Mouse (Mus musculus): Measurements from ENCODE around the gene Fam184b. TPM values are rescaled to one million over a fixed set of nuclear protein-coding genes. Genes with fewer than 3 reads are reported as not detected.
"Not testable (repeated sequence)": the region's sequence is repeated elsewhere in the genome, so short reads cannot be mapped to it uniquely, and the experiment has no call there.

The Fam184b gene
- total RNA-seq (2022) = 1 to 10 TPM; 5.4 to 9.0 (median 6.5) TPM

DNA sequence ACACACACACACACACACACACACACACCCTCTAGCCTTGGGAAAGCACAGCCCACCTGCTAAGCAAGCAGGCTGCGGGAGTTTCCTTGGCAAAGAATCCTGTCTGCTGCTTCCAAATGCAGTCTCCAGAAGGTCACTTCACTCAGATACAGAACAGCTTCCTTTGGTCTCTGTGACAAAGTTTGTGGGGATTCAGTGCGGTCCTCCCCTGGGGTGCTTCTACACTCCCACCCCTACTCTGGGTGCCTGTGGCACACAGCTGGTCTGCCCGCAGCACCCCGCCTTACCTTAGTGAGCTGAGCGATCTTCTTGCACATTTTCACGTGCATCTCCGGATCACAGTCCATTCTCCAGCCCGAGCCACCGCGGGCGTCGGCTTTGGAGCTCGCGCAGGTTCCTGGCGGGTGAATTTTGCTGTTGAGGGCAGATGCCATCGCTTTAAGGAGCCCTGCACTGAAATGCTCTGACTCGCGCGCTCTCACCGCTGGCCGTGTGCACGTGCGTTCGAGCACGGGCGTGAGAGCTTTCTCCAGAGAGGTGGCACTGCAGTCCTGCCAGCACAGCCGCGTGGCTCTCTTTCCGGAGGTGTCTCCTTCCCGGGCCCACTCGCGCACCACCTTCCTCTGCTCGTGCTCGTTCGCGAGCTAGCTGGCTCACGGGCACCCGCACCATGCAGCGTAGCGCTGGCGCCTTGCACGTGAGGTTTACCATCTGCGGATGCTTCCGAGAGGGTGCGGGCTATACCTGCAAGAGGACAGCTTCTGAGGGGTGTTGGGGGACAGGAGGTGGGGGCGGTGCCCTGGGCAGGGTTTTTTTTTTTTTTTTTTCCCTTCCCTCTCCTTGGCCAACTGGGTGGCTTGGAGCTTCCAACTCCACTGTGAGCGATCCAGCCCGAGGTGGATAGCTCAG lies at the start of gene Fam184b:
Gene Fam184b, minus strand, starts transcription at position 809 of the 909 bp plus-strand sequence.
- DNase-seq (ENCODE audit: low spot score in 2 of 2) = peak; percentile 70 to 77

GRCm38 (mm10) chr5:45689152-45689551 lies 49.7 kb upstream of the Fam184b start:
- no peak for DNase-seq (ENCODE audit: low spot score in 2 of 2)

- no peak for DNase-seq (ENCODE audit: low spot score in 2 of 2)
Measured at GRCm38 (mm10) chr5:45686223-45686622, 46.8 kb upstream of the Fam184b start.

DNA sequence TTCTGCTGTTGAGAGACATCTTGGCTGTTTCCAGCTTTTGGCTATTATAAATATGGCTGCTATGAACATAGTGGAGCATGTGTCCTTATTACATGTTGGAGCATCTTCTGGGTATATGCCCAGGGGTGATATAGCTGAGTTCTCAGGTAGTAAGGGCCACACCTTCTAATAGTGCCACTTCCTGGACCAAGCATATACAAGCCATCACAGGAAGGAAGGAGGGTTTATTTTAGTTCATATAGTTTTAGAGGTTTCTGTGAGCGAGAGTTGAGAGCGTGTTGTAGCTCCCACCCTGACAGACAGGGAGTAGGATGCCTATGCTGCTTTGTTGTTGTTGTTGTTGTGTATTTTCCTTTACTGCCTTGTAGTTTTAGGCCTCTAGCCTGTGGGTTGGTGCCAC lies 45.8 kb upstream of the Fam184b start:
- no peak for DNase-seq (ENCODE audit: low spot score in 2 of 2)

DNA sequence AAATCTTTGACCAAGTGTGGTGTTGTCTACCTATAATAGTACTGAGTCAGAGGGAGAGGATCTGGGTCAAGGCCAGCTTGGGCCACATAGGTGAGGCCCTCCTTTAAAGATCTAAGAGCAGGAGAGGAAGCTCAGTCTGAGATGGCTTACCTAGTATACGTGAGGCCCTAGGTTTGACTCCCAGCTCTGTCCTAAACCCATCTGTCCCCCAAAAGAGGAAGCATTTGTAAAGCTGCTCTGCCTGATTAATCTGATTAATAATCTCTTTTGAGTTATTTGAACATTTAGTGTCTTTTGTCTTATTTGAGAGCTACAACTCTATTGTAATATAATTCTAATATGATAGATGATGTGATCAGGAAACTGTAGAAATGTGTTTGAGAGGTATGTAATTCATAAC lies 44.0 kb upstream of the Fam184b start:
- DNase-seq (ENCODE audit: low spot score in 2 of 2) = no peak

- no peak for DNase-seq (ENCODE audit: low spot score in 2 of 2)
Measured at GRCm38 (mm10) chr5:45679955-45680354, 40.5 kb upstream of the Fam184b start.

GRCm38 (mm10) chr5:45677639-45678038 lies 38.2 kb upstream of the Fam184b start:
- no peak for DNase-seq (ENCODE audit: low spot score in 2 of 2)

DNA sequence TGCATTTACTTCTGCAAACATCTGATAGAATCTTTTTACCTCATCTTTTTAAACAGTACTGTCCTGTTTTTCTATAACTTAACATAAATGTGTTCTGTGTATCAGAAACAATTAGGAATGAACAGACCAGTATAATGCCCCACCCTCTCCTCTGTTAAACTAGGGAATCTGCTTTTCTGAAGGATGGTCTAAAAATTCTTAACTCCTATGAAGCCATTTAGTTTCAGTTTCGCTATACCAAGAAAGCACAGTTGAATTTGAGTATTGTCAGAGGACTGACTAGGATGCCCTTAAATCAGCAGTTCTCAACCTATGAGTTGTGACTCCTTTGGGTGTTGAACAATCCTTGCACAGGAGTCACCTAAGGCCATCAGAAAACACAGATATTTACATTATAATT lies 35.6 kb upstream of the Fam184b start:
- no peak for DNase-seq (ENCODE audit: low spot score in 2 of 2)

- DNase-seq (ENCODE audit: low spot score in 2 of 2) = no peak
Measured at GRCm38 (mm10) chr5:45670894-45671494, 31.6 kb upstream of the Fam184b start.

DNA sequence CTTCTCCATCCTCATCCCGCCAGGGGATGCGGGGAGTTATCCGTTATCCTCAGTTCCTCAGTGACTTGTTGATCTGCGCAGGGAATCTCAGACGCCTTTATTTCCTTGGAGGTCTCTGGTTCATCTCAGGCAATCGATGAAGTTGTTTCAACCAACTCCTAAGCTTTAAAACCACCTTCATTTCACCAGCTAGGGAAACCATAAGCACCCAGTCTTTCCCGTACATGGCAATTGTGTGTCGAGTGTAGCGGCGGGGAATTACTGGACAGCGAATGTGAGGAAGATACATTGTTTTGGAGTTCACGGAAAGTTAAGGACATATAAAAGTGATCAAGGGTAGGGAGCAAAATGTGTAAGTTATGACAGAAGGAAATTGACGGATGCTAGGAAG lies 30.9 kb upstream of the Fam184b start:
- no peak for DNase-seq (ENCODE audit: low spot score in 2 of 2)

- DNase-seq (ENCODE audit: low spot score in 2 of 2) = peak; percentile 97 to 98
Measured at GRCm38 (mm10) chr5:45669598-45670279, 30.3 kb upstream of the Fam184b start, which contains the start of gene Ncapg. Gene Ncapg, plus strand, starts transcription at chr5:45669919.

- no peak for DNase-seq (ENCODE audit: low spot score in 2 of 2)
Measured at GRCm38 (mm10) chr5:45669234-45669597, 29.8 kb upstream of the Fam184b start.

DNA sequence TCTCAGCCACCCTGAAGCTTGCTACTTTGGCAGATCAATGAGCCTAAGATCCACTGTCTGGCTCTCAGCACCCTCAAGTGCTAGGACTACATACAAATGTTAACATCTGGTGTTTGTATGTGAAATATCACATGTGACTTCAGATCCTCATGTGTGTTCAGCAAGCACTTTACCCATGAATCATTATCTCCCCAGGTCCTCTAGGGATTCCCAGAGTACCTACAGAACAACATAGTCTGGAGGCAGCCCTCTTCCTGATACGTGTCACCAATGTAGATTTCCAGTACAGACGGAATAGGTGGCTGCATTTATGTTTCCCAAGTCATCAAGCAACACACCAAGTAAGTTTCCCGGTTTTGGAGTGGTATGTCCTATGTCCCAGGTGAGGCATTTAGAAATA lies 29.4 kb upstream of the Fam184b start:
- no peak for DNase-seq (ENCODE audit: low spot score in 2 of 2)

DNA sequence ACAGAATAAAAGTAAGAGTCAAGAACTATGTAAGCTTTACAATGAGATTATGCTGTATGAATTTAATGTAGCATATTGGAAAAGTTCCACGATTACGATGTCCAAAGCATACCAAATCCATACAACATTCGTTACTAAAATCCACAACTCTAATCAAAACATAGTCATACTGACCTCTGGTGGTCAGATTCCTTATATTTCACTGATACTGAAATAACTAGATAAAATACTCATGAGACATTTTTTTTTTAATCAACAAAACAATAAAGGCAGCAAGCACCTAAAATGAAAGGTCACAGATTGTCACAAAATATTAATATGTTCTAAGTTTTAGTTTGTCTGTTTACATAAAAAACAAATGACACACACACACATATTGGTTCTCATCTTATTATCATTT lies 28.9 kb upstream of the Fam184b start:
- DNase-seq (ENCODE audit: low spot score in 2 of 2) = no peak

DNA sequence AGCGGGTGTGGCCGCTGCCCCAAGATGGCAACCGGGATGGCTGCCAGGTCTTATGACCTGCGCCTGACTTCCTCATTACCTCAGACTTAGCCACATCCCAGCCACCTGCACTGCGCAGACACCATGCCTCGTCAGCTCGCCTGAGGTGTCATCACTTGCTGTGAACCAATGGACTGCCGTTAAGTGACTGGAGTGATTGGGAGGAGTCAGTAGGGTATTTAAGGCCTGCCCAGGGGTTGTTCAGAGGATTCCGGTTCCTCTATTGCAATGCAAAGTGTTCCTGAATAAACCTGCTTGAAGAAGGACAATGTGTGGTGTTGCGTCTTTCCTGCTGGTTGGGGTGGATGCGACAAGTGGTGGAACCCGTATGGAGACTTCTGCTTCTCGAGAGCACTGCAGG lies 19.0 kb upstream of the Fam184b start:
- not testable (repeated sequence) for DNase-seq (ENCODE audit: low spot score in 2 of 2)

DNA sequence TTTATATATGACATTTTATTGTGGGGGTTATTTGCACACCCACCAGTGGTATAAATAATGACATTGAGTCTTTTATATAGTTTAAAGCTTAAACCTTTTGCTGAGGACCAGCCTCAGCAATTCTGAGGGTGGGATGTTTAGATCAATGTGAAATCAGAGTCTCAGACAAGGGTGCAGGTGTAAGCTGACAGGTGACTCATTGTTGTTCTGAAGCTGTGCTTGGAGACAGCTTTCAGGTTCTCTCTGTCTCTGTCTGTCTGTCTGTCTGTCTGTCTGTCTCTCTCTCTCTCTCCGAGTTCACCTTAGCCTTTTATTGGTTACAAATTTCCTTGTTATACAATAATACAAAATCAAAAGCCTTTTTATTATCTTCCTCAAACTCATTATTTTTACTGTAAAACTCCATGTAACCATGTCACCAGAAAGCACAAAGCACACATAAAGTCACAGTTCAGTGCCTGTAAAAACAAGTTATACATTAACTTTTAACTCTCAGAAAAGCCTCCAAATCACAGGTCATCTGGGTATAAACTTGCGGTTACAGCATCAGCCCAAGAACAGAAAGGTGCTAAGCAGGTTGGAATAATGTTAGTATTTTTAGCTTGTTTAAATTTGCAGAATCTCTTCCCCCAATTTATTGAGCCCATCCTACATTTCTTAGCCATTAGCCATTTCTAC lies 11.8 kb upstream of the Fam184b start:
- no peak for DNase-seq (ENCODE audit: low spot score in 2 of 2)

DNA sequence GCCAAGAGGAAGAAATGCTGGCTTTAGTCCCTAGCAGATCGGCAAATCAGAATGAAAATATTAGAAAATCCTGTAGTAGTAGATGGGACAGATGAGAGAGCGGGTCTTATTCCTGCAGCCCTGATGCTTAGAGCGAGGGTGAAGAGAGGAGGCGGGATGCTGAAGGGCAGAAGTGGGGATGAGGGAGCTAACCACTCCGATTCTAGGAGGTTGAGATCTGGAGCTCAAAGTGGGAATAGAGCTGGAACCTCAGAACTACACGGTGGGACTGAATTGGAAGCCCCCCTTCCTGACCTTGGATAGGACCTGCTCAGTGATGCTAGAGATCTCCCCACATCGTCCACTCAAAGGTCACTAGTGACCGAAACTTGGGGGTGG lies 290 bp upstream of the Fam184b start:
- DNase-seq (ENCODE audit: low spot score in 2 of 2) = peak in 1 of 2 experiments; percentile 7

- DNase-seq (ENCODE audit: low spot score in 2 of 2) = no peak
Measured at GRCm38 (mm10) chr5:45638378-45638777, 1.0 kb downstream of the Fam184b start.

DNA sequence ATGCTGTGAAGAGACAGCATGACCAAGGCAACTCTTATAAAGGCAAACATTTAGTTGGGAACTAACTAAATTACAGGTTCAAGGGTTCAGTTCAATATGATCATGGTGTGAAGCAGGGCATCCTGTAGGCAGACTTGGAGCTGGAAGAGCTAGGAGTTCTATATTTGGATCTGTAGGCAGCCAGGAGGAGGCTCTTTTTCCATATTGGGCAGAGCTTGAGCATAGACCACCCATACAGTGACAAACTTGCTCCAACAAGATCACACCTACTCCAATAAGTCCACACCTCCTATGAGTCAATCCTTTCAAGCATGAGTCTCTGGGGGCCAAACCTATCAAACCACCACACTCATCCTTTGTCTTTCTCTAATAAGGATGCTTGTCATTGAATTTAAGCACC lies 9.9 kb downstream of the Fam184b start:
- no peak for DNase-seq (ENCODE audit: low spot score in 2 of 2)

- DNase-seq (ENCODE audit: low spot score in 2 of 2) = peak; percentile 17 to 49
Measured at GRCm38 (mm10) chr5:45627771-45628170, 11.6 kb downstream of the Fam184b start.

DNA sequence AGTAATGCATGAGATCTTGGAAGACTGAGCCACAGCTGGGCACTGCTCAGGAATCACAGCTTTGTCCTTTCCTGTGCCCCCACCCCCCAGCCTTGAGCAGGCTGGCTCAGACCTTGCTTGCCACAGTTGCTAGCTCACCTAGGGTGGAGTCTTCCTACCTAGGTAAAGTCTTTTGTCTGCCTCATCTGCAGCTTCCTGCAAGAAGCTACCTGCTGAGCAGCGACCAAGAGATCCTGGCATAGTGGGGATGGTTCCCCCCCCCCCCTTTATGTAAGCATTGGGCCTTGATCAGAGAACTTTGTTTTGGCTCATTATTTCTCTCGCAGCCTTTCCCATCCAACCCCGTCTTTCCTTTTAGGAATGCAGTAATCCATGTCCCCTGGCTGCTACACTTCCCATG lies 17.9 kb downstream of the Fam184b start:
- no peak for DNase-seq (ENCODE audit: low spot score in 2 of 2)

DNA sequence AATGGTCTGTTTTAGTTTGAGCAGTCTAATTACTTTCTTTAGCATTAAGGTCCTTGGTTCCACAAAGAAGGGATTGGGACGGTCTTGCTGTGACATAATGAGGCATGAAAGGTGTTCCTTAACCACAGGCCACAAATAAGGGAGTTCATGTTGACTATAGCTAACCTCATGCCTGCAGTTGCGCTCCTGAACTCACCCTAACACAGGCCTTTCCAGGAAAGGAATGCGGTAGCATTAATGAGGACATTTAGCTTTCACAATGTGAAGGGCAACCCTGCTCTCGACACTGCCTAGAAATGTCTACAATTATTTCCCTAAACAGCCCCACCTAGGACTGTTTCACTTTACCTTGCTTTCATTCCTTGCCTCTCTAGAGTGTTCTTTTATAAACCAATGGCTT lies 40.4 kb downstream of the Fam184b start:
- DNase-seq (ENCODE audit: low spot score in 2 of 2) = no peak

Data from layer of hippocampus, adult 8-10 months (tissue).